Mouse (Mus musculus) C2C12 (cell line): ENCODE measurements around the gene BC051665. TPM values are rescaled to one million over a fixed set of nuclear protein-coding genes. Genes with fewer than 3 reads are reported as not detected.

Source experiments
- H3K27me3 ChIP-seq: one replicate; pipeline ENCODE4 v1.6.1; 2011; ENCODE audit not compliant: control insufficient read depth, insufficient read depth, insufficient read length
- H3K36me3 ChIP-seq: one replicate; pipeline ENCODE4 v1.6.1; 2011; ENCODE audit not compliant: control insufficient read depth, insufficient read depth
- H3K4me3 ChIP-seq: one replicate; pipeline ENCODE4 v1.5.1; 2011; ENCODE audit warnings: mild to moderate bottlenecking, control low read depth; ENCODE audit not compliant: poor library complexity, insufficient read depth, severe bottlenecking
- H3K79me2 ChIP-seq: one replicate; pipeline ENCODE4 v1.6.1; 2011; ENCODE audit not compliant: control insufficient read depth, insufficient read depth
- H3K79me3 ChIP-seq: one replicate; pipeline ENCODE4 v1.6.1; 2011; ENCODE audit warnings: low read depth, control low read depth
- H3ac ChIP-seq: one replicate; pipeline ENCODE3; 2011; ENCODE audit warnings: low read depth; ENCODE audit not compliant: control insufficient read depth, insufficient read length
- CEBPB ChIP-seq: IDR thresholded peaks from one replicate; pipeline ENCODE4 v1.6.1; 2011; ENCODE audit warnings: low read depth, mild to moderate bottlenecking, control low read depth, moderate library complexity
- CTCF ChIP-seq: IDR thresholded peaks from one replicate; pipeline ENCODE4 v1.5.1; 2011; ENCODE audit not compliant: control insufficient read depth, insufficient read depth, insufficient read length
- FOSL1 ChIP-seq: IDR thresholded peaks from one replicate; pipeline ENCODE4 v1.8.0; 2011; ENCODE audit warnings: mild to moderate bottlenecking, low read length; ENCODE audit not compliant: poor library complexity, insufficient read depth, severe bottlenecking
- MAX ChIP-seq: IDR thresholded peaks from one replicate; pipeline ENCODE4 v1.6.1; 2011; ENCODE audit warnings: mild to moderate bottlenecking, control low read depth
- MYOD1 ChIP-seq: IDR thresholded peaks from one replicate; pipeline ENCODE4 v1.6.1; 2011; ENCODE audit warnings: low read depth; ENCODE audit not compliant: control insufficient read depth, insufficient read length
- MYOG ChIP-seq: IDR thresholded peaks from one replicate; pipeline ENCODE4 v1.6.1; 2011; ENCODE audit not compliant: control insufficient read depth, insufficient read length; ENCODE audit errors: extremely low read depth
- USF1 ChIP-seq: IDR thresholded peaks from one replicate; pipeline ENCODE4 v1.6.1; 2011; ENCODE audit warnings: low read depth, mild to moderate bottlenecking, control low read depth, moderate library complexity
- long read RNA-seq, 2 experiments: library from polyadenylated mRNA; unstranded; transcript quantifications; one replicate each; pipeline ENCODE4 v2.0.0; 2019 to 2020
- polyA plus RNA-seq: library from polyadenylated mRNA; unstranded; fragments of >200 nt; fragmentation: generic; extraction: Trizol; gene quantifications from one replicate; pipeline ENCODE4 v1.2.1, GENCODE M21; 2012; ENCODE audit warnings: missing spikeins

The BC051665 gene
- not detected for polyA plus RNA-seq
- long read RNA-seq, experiment 1 = 0 reads
- long read RNA-seq, experiment 2 = 0 reads

DNA sequence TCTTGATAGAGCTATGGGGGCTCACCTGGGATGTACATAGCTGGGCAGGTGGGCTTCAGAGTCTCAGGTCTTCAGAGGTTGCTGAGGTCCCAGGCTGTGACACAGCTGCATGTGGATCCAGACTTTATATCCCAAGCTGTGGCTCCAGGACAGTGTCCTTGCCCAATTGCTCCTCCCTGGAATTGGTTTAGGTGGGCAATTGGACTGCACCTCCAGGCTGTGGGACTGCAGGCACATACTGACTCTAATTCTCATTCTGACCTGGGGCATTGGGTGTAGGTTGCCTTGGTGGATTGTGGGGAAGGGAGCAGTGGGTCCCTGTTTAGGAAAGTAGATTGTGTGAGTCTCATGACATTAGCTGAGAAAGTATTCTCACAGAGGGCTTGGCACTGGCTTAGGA is at the start of gene BC051665:
TSS of gene BC051665 (minus strand) at position 101 of the 400 bp plus-strand sequence.
- Histone ChIP-seq H3K36me3 (no peaks in the 10 kb centered on the region), H3K79me2 (no peaks in the 10 kb centered on the region), H3ac (no peak within 1 kb of the TSS), H3K79me3 (no peaks in the 10 kb centered on the region), H3K27me3 (no peaks in the 10 kb centered on the region), H3K4me3 (no peak within 1 kb of the TSS)
- TF ChIP-seq FOSL1 (no peak), CEBPB (no peak), MAX (no peak), MYOG (no peak), MYOD1 (no peak), CTCF (no peak), USF1 (no peak)

DNA sequence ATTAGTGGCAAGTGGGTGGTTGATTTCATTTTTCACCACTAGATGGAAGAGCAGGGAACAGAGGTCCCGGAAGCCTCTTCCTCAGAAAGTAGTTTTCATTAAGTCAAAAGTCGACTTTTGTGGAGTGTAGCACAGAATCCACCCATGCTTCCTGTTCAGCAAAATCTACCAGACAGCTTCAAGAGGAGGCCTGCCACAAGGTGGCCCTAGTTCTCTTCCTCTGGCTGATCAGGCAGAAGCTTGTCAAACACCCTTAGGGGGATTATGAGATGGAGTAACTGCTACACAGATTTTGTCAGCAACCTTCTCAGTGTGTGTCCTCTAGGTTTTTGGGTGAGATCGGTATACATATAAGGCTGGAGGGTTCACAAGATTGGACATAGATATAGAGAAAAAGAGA is 39.9 kb upstream of the BC051665 start:
- H3K79me2 ChIP-seq = no peaks in the 10 kb centered on the region
- H3K27me3 ChIP-seq = no peaks in the 10 kb centered on the region
- H3ac ChIP-seq = no peak overlapping the region
- TF ChIP-seq FOSL1 (no peak), CTCF (no peak), MYOD1 (no peak), CEBPB (no peak), MAX (no peak), USF1 (no peak), MYOG (no peak)
- H3K79me3 ChIP-seq = no peaks in the 10 kb centered on the region
- no peaks in the 10 kb centered on the region for H3K36me3 ChIP-seq
- no peak overlapping the region for H3K4me3 ChIP-seq

DNA sequence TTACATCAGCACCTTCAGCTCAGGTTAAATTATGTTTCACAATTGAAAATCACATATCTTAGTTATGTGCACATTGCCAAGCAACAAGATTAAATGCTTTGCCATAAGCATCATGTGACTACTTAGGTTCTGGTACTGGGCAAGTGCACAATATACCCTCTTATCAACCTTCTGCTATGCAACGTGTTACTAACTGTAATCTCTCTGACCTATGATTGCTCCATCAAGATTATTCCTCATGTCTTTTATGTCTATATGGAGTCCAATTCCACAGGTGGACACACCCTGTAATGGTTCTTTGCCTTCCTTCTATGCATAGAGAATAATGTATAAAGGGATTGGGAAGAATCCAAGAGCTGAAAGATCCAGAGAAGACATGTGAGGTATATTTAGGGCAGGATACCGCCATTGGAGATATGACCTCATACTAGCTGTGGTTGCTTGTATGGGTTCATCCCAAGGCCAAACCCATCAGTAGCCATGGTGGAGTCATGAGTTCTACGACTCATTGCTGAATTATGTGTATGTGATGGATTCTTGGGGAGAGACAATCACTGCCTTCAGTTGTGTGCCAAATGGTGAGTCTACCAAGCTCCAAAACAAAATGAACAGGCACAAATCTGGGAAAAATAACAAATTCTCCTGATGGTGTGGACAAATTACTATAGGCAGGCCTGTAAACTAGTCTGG is 34.5 kb upstream of the BC051665 start:
- no peak overlapping the region for H3ac ChIP-seq
- no peaks in the 10 kb centered on the region for H3K79me3 ChIP-seq
- TF ChIP-seq FOSL1 = no peak
- TF ChIP-seq CTCF = no peak
- TF ChIP-seq MYOD1 = no peak
- no peak for TF ChIP-seq MYOG
- no peak for TF ChIP-seq USF1
- TF ChIP-seq CEBPB = no peak
- TF ChIP-seq MAX = no peak
- H3K79me2 ChIP-seq = no peaks in the 10 kb centered on the region
- no peak overlapping the region for H3K4me3 ChIP-seq
- H3K36me3 ChIP-seq = no peaks in the 10 kb centered on the region
- no peaks in the 10 kb centered on the region for H3K27me3 ChIP-seq

DNA sequence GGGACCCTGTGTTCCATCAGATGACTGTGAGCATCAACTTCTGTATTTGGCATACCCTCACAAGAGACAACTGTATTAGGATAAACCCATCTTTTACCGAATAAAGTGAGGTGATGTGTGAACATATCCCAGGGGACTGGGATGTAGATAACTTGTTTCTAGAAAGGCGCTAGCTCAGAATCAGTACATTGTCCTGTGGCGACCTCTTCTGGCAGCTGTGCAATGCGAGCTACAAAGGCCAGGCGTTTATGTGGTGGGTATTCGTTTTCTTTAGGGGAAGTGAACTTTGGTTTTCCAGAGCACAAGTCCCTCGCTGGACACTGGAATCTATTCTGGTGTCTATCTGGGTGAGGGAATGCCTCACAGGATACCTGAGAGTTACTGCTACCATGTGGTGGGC is 33.3 kb upstream of the BC051665 start:
- H3K79me2 ChIP-seq = no peaks in the 10 kb centered on the region
- no peaks in the 10 kb centered on the region for H3K36me3 ChIP-seq
- H3ac ChIP-seq = no peak overlapping the region
- no peak for TF ChIP-seq MYOD1
- no peak for TF ChIP-seq CTCF
- no peak for TF ChIP-seq MAX
- no peak for TF ChIP-seq USF1
- no peak for TF ChIP-seq CEBPB
- no peak for TF ChIP-seq FOSL1
- TF ChIP-seq MYOG = no peak
- H3K4me3 ChIP-seq = no peak overlapping the region
- no peaks in the 10 kb centered on the region for H3K79me3 ChIP-seq
- H3K27me3 ChIP-seq = no peaks in the 10 kb centered on the region

DNA sequence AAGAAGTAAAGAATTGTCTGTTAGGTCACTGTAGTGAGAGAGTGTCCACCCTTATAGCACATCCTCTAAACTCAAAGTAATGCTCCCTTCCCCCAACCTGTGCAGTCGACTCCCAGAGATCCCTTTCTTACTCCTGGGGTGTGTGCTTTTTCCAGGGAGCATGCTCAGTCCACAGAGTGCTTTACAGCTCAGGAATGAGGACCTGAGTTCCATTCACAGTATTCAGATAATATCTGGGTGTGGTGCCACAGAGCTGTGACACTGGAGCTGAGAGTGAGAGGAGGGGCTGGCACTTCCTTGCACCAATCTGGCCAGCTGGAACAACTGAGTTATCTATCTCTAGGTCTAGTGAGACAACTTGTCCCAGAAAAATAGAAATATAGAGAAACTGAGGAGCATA is 27.6 kb upstream of the BC051665 start:
- TF ChIP-seq FOSL1 (no peak), MAX (no peak), CTCF (no peak), MYOG (no peak), USF1 (no peak), CEBPB (no peak), MYOD1 (no peak)
- no peak overlapping the region for H3K4me3 ChIP-seq
- no peaks in the 10 kb centered on the region for H3K36me3 ChIP-seq
- no peaks in the 10 kb centered on the region for H3K79me3 ChIP-seq
- H3K79me2 ChIP-seq = no peaks in the 10 kb centered on the region
- no peak overlapping the region for H3ac ChIP-seq
- H3K27me3 ChIP-seq = no peaks in the 10 kb centered on the region

DNA sequence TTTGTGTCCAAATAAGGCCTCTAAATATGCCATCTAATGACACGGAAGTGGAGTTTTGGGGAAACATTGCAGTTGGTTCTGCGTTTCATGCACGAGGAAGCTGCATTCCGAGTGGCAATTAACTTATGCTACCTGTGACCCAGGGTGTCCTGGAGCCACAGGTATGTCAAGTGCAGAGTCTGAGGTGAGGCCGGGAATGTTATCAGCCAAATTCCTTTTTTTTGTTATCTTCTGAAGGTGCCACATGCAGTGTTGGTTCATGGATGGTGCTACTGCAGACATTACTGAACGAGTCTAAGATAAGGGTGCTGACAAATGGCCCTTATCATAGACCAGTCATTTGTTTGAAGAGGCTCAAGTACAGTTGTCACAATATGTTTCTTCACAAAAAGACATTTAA is 26.6 kb upstream of the BC051665 start:
- no peak overlapping the region for H3K4me3 ChIP-seq
- no peaks in the 10 kb centered on the region for H3K79me2 ChIP-seq
- no peaks in the 10 kb centered on the region for H3K36me3 ChIP-seq
- no peaks in the 10 kb centered on the region for H3K79me3 ChIP-seq
- H3K27me3 ChIP-seq = no peaks in the 10 kb centered on the region
- TF ChIP-seq MAX (no peak), CTCF (no peak)
- no peak overlapping the region for H3ac ChIP-seq
